21 mouse cellular contexts compared by ENCODE assay signal in the genomic region with DNA sequence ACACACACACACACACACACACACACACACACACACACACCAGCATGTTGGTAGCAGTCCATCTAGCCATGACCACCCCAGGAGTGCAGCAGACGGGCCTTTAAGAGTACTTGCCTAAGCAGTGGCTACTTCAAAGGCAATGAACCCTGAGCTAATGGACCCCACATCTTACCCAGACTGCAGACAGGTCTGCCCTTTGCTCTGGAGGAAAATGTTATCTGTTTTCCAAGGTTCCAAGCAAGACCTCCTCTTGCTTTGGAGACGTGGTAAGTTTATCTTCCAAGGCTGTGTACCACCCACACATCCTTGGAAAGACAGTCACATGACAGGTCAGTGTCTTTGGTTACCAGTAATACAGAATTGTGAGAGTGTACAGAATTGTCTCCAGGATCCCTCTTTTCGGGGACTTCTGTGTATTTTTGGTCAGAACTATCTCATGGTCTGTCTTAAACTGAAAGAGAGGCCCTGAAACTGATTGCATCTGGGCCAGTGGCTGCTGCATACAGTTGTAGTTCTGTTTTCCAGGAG.
A peak's percentile ranks its signal among the peaks of the same experiment; 100 is the strongest.
DNase-seq lines count a peak whose midpoint lies in the region; ATAC-seq lines count a peak whose summit lies in the region.
"Had no signal": no experiment of that assay in that cellular context is flagged by ENCODE, and none has a peak within 500 bp of the region (broad histone marks: within the 10 kb centered on the region; RNA-seq: fewer than 3 reads in every experiment).

No protein-coding gene starts in this region.

- WGBS in limb, embryonic 15.5 days = 67% methylated on average over 3 of the region's 3 CpGs

- DNase-seq in adrenal gland, adult 2 months = peak; percentile 26
- no peak for DNase-seq in adrenal gland, adult 18-20 months (ENCODE audit: low spot score in 2 of 2)
- DNase-seq in heart, adult 11 months = peak; percentile 80
- DNase-seq in heart, adult 18-20 months = no peak
- peak; percentile 65 for DNase-seq in ovary, adult 18-20 months (ENCODE audit: low spot score)
- no peak for DNase-seq in ovary, postnatal 14 days (ENCODE audit: low spot score)
- DNase-seq in right cerebral cortex, postnatal 10 days (ENCODE audit: low spot score in 2 of 2) = no peak
- DNase-seq: adrenal gland, postnatal 25 days; B cell, adult 2 months; cerebellum, adult 18-20 months; cerebellum, adult 9-11 months; cerebellum, postnatal 36 days; forebrain, postnatal 0 days; gastrocnemius, postnatal 25 days; heart, adult 2 months; heart, postnatal 14 days had no signal

- no peak overlapping the region for H3K4me3 ChIP-seq in limb, embryonic 15.5 days
- H3K4me3 ChIP-seq: forebrain, embryonic 12.5 days; heart, adult 2 months; heart, embryonic 15.5 days; hindbrain, embryonic 13.5 days had no signal

- ATAC-seq in limb, embryonic 15.5 days (ENCODE audit: insufficient number of reproducible peaks, low FRiP score, low TSS enrichment, low read depth) = no peak
- ATAC-seq: forebrain, postnatal 0 days; hindbrain, postnatal 0 days had no signal

- H3K4me2 ChIP-seq in limb, embryonic 15.5 days = no peak overlapping the region

- H3K4me1 ChIP-seq in limb, embryonic 15.5 days = peaks cover 26% of the 10 kb centered on the region

- peak overlapping the region; percentile 19; the same call in 1 of the 2 replicates for H3K27ac ChIP-seq in limb, embryonic 15.5 days
- H3K27ac ChIP-seq: forebrain, embryonic 12.5 days; heart, embryonic 15.5 days; hindbrain, postnatal 0 days had no signal

- no peak overlapping the region for H3K9ac ChIP-seq in limb, embryonic 15.5 days
- H3K9ac ChIP-seq: forebrain, embryonic 12.5 days; forebrain, postnatal 0 days; heart, embryonic 15.5 days; hindbrain, embryonic 13.5 days had no signal

- no peaks in the 10 kb centered on the region for H3K9me3 ChIP-seq in limb, embryonic 15.5 days
- H3K9me3 ChIP-seq: forebrain, embryonic 12.5 days; heart, embryonic 15.5 days; hindbrain, embryonic 13.5 days had no signal

- H3K27me3 ChIP-seq in limb, embryonic 15.5 days = no peaks in the 10 kb centered on the region
- H3K27me3 ChIP-seq: forebrain, embryonic 12.5 days; heart, embryonic 15.5 days; hindbrain, embryonic 13.5 days had no signal

- no peaks in the 10 kb centered on the region for H3K36me3 ChIP-seq in limb, embryonic 15.5 days
- H3K36me3 ChIP-seq: forebrain, embryonic 12.5 days; heart, embryonic 15.5 days; hindbrain, embryonic 13.5 days had no signal

Comparison
In these comparisons a context has a peak if more than half of its experiments do, and no peak if none do; other contexts are left out.
1. DNase-seq: peak in adrenal gland, adult 2 months (single experiment), heart, adult 11 months (single experiment) and ovary, adult 18-20 months (single experiment); none in adrenal gland, adult 18-20 months (0 of 2), heart, adult 18-20 months (0 of 2), ovary, postnatal 14 days (single experiment) and right cerebral cortex, postnatal 10 days (0 of 2).